Mouse (Mus musculus): ENCODE data around the gene Sqor.

Sqor gene

DNA sequence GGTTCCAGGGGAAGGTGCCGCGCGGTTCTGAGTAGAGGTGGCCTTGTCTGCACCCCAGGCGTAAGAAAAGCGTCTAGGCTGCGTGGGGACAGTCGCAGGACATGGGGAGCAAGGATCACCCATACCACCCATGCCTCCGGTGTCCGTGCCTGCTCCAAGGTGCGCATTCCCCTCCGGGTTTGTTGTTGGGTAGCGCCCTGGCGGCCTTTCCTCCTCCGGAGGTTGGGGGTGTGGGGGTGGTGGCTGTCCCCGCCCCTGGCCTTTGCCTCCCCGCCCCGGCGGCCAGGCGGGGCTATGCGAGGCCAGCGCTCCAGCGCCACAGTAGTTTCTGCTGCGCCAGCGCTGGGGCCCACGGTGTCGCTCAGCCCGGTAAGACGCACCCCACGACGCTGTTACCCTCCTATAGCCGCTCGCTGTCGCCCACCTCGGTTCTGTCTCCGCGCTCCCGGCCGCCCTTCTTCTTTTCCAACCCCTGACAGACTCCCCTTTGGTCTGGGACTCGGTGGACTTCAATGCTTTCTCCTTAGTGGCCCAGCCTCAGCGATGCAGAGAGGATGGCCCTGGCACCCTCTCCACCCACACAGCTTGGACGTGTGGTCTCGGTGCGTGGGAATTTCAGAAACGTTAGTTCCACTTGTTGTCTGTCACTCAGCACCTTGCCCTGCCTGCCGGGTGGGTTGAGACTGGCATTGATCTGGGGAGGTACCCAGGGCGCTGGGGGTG lies at the start of gene Sqor:
Sqor (plus strand) TSS at position 167 of the 723 bp plus-strand sequence.
- no peak for DNase-seq (ENCODE audit: low read depth, low spot score)

DNA sequence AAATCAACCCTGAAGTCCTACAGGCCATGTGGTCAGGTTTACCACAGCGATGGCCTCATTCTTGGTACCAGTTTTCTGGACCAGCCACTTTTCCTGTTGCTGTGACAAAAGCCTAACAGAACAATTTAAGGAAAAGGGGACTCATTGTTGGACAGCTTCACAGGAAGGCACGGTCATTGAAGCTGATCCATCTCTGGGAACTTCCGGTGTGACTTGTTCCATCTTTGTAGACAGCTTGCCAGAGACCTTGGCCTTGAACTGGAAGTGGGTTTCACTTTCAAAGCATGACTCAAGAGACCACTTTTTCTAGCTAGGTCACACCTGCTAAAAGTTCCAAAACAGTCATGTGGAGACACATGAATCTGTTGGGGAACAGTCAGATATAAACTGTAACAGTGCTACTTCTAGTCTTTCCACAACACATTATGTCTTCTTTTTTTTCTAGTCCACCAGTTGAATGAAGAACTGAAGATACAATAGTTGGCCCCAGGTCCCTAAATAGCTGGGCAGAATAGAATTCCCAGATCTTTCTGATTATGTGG lies 48.7 kb upstream of the Sqor start:
- DNase-seq (ENCODE audit: low read depth, low spot score), result no peak

DNA sequence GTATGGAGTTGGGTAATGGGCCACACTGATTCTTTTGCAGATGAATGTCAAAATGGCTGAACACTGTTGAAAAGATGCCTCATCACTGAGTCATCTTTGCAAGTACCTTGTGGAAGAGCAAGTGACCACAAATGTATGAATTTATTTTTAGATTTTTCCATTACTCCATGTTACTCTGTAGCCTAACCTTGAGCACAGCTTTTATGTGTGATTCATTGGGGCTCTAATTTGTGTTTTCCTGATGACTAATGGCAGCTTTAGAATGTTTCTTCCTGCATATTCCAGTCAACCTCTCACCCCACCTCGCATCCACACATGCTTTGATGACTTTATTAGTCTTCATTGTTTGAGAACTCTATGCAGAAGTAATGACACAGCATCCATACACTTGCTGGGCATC lies 45.8 kb upstream of the Sqor start:
- DNase-seq (ENCODE audit: low read depth, low spot score), result no peak

DNA sequence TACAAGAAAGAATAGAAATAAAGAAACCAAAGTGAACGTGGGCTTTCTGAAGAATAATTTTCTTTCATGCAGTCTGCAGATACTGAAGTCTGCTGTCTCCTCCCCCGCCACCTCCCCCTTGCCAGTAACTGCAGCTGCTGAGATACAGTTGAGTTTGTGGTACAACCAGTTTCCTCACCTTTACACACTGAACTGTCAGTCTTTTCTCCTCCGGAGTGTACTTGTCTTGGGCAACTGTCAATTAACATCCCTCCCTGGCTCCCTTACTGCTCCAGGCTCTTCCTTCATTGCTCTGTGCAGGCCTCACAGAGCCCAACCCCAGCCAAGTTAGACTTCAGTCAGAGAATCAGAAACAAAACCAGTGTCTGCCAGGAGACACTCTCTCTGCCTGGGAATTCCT lies 44.5 kb upstream of the Sqor start:
- DNase-seq (ENCODE audit: low read depth, low spot score), result no peak

DNA sequence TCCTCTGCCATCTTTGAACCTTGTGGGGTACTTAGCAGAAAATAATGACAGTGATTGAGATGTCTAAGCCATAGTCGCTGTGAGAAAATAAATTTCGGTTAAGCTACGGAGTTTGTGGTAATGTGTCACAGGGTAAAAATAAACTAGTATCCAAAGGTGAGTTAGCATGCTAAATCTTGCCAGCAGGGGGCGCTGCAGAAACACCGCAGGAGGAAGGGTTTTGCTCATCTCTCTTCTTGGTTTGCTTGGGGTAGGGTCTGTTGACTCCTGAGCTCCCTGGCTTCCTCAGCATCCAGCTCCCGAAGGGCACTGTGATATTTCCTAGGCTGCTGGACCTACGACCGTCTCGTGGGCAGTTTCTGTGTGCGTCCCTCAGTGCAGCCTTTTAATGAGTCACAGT lies 39.4 kb upstream of the Sqor start:
- DNase-seq (ENCODE audit: low read depth, low spot score), result no peak

DNA sequence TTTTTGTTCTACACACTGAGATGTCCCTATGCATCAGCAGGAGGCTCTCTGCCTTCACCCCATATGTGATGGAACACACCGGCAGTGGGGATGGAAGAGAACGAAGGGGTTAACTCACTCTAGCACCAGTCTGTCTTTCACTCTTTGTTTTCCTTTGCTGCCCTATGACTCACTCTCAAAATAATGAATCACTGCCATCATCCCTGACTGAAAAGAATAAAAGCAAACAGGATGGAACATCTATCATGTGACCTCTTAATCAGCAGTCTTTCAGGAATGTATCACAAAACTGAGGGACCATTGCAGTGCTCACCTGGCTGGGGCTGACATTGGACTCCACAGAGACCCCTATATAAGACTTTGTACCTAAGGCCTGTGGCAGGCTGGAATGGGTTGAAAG lies 33.6 kb upstream of the Sqor start:
- no peak for DNase-seq (ENCODE audit: low read depth, low spot score)

DNA sequence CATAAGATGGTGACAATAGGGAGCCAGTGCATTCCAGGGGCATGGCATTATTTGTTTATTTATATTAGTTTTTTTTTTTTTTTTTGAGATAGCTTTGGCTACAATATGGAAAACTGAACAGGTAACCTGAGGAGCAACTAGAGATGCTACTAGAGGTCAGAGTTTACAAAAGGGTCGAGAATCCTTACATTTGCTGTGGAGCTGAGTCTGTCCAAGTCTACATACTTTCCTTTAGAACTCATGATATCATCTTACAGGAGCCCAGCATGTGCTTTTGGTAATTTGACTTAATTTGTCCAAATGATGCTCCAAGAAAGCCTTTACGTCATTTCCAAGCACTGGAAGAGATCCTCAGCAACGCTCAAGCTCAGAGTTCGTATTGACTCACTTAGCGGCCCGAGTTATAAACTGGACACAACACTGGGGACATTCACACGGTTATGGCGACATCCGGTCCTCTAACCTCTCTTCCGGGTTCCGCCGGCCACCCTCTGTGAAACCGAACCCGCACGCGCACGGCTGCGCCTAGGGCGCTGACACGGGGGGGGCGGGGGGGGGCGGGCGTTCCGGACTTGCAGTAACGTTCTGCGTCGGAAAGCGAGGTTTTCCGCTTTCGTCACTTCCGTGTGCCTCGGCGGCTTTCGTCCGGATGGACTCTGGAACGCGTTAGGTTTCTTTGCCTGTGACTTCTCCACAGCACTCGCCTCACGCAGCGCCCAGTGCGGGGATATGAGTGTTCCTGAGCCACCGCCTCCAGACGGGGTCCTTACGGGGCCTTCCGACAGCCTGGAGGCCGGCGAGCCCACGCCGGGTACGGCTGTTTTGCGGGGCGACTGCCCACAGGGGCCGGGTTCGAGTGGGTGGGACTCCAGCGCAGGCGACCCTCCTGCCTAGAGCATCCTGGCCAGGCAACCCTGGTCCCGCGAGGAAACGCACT lies 26.9 kb upstream of the Sqor start, which contains the start of gene Bloc1s6:
Bloc1s6 (plus strand) TSS at position 610 of the 937 bp plus-strand sequence.
- peak; percentile 95 for DNase-seq (ENCODE audit: low read depth, low spot score)

DNA sequence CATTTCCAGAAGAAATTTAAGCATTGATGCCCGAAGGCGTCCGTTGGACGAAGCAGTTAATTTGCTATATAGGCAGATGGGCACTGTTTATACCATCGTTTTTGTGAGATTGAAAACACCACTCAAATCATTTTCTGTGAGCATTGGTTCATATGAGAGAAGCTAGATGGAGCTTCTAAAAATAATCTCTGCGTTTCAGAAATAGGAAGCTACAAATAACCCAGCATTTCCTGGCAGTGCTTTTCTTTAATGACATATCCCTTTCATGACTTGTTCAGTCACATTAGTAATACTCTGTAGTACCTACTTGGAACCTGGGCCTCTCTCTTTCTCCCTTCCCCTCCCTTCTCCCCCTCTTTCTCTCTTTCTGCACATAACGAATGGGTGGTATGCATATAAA lies 26.0 kb upstream of the Sqor start:
- peak; percentile 22 for DNase-seq (ENCODE audit: low read depth, low spot score)

DNA sequence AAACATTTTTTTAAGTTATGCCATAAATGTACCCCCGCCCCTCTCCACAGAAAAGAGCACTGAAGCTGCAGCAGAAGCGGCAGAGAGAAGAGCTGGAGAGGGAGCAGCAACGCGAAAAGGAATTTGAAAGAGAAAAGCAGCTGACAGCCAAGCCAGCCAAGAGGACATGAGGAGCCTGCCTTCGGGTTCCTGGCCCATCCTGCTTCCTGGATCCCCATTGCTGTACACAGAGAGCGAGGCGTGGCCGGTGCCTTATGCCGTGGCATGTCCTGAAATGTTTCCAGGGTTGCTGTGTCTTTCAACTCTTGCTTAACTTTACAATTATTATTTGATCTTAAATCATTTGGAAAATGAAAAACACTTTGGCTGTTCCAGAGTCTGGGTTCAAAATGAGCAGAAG lies 18.6 kb upstream of the Sqor start:
- no peak for DNase-seq (ENCODE audit: low read depth, low spot score)

DNA sequence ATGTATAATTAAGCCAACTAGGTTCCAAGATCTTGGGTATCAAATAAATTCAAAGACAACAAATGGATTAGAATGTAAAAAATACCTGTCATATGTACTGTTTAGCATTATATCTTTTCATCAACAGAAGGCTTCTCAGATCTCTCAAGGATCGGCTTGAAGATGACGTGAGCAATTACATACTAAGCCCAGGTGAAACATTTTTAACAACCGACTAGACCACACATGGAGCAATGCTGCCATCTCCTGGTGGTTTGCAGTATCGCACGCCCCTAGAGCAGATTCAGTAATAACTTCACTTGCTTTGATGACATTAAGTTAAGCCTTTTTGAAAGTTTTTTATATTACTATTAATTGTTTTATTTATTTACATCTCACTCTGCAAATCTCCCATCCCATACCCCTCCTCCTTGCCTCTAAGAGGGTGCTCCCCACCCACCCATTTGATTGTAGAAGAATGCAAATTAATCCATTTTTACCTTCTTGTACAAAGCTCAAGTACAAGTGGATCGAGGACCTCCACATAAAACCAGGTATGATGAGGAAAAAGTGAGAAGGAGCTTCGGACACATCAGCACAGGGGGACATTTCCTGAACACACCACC lies 11.2 kb upstream of the Sqor start:
- peak; percentile 47 for DNase-seq (ENCODE audit: low read depth, low spot score)

DNA sequence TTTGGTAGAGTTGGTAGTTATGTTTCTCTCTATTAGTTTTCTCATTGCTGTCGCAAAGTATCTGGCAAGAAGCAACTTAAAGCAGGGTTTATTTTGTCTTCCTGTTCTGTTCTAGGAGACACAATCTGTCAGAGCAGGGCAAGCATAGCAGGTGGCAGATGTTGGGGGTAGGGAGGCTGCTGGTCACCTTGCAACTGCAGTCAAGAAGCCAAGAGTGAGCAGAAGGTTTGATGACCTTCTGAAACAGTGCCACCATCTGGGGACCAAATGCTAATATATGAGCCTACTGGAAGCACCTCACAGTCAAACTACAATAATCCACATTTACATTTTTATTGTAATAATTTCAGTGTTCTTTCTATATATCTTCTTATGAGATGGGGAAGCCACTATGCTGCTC lies 5.2 kb upstream of the Sqor start:
- DNase-seq (ENCODE audit: low read depth, low spot score), result no peak

DNA sequence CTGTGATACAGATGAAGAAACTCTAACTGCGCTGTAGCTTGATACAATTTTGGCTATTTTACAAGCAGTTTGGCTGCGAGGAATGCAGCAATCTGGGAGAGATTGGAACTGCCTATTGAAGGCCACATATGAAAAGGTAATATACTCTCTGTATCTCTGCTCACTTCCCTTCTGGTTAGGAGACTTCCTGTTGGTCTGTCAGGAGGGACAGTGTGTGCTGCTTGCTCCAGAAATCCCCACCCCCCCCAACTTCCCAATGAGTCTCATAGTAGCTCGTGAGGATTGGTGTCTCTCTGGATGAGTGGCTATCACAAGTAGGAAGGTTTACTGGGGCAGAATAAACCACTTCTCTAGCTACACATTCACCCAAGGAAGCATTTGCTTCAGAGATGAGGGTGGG lies 2.0 kb upstream of the Sqor start:
- DNase-seq (ENCODE audit: low read depth, low spot score), result no peak

DNA sequence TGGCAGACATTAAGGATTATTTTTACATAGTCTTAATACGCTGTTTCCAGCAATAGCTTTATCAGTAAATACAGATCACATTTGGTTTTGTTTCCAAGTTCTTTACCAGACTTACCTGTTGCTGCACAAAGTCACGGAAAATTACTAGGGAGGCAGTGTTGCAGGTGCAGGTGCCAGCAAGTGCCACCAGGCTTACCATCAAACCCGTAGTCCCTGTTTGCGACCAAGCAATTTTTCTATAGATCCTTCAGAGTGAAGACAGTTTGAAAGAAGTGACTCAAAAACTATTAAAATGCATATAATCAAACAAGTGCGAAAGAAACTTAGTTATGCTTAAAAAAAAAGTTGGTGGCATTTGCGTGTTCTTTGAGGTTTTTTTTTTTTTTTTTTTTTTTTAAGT lies 511 bp upstream of the Sqor start:
- DNase-seq (ENCODE audit: low read depth, low spot score), result no peak

DNA sequence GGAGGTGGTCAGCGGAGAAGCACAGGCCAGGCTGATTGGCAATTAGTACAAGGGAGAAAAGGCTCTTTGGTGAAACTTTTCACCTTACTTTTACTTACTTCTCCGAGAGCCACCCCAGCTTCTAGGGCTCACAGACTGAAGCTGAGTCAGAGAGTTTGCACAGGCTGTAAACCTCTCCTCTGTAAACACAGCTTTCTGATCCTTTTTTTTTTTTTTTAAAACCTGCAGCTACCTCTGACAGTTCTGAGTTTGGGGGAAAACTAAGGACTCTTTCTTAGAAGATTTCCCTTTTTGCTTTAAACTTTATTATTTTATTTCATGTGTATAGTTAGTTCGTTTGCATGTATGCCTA lies 733 bp downstream of the Sqor start:
- DNase-seq (ENCODE audit: low read depth, low spot score), result no peak

DNA sequence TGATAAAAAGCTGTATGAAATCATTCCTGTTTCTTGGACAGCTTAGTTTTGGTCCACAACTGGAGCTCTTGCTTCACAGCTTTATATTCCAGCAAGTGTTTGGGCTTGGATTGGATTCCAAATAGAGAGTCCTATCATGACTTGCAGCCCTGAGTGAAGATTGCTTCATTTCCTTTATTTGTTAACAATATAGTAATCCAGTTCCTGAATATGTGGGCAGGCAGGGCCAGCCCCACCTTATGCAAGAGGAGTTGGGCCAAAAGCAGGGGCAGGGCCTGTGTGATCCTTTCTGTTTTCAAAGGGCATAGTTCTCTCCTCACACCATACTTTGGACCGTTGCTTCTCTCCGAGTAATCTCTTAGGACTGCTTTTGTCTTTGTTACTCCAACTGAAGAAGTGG lies 6.0 kb downstream of the Sqor start:
- no peak for DNase-seq (ENCODE audit: low read depth, low spot score)

DNA sequence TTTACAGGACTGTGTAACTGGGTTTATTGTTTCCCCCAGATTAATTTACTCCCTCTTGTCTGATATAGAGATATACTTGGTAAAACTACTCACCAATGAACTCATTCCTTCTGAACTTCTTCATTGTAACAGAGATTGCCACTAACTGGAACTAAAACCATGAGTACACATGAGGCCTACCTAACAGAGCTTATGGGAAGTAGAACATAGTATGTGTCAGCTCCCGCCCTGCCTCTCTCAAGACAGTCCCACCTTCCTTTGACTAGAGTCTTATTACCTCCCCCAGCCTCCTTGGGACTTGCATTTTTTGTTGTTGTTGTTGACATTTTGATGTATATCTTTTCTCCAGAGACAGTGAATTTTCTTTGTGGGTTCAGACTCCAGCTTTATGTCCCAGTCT lies 7.9 kb downstream of the Sqor start:
- no peak for DNase-seq (ENCODE audit: low read depth, low spot score)

DNA sequence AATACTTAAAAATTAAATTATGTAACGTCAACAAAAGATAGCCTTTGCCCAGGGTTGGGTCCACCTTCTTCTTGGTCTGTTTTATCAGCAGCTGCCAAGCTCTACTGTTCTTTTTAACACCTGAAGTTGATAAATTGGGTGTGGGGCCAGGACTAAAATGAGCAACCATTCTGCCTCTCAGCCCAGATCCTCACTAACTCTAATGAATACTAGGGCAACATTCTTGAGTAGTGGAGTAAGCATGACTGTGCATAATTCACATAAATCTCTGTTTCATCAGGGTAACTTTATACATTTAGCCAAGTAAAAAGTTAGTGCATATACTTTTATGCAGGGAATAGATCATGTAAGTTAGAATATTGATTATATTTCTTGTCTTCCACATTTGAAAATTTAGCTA lies 10.5 kb downstream of the Sqor start:
- DNase-seq (ENCODE audit: low read depth, low spot score), result no peak

DNA sequence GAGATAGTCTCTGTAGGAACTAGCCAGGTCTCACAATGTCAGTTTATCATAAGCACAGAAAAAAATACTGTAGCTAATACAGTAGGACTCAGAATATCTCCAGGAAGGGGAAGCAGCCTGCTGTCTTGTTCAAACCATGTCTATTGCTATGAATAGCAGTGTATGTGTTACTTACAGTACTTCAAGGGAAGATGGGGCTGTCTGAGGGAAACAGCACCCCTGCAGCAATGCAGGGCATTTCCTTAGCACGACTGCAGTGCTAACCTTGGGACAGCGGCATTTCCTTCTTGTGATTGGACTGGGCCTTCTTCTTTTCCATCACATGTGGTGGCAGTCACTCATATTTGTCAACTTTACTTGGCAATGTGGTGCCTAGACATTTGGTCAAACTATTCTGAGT lies 11.8 kb downstream of the Sqor start:
- no peak for DNase-seq (ENCODE audit: low read depth, low spot score)

DNA sequence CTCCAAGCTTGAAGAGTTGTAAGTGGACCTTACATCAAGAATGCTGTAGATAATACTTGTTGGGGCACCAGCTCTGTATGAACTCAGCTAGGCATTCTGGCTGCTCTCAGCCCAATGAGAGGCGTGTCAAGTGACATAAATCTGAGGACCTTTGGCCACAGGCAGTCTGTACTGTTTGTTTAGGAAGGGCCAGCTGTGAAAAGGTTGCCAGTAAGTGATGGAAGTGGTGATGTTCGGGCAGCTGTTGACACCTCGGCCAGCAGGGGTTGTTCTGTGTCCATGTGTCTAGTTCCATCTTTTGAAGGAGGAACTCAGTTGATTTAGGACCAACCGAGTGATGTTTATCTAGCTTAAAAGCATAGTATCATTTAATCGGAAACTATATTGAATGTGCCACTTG lies 14.9 kb downstream of the Sqor start:
- DNase-seq (ENCODE audit: low read depth, low spot score), result no peak

DNA sequence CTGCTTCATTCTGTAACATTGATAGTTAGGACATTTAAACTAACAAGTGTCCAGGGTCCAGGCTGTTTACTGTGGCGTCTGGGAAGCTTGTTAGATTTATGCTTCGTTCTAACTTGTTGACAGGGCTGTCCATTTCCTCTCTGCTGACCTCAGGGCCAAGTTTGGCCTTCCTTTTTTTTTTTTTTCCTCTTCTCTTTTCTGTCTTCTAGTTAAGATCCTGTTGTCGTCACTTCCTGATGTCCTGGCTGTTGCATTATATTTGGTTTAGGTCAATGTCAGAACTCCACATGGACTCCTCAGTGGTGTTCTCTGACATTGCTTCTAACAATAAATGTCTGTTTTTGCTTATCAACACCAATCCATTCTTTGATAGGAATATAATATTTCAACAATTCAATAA lies 15.4 kb downstream of the Sqor start:
- DNase-seq (ENCODE audit: low read depth, low spot score), result no peak

DNA sequence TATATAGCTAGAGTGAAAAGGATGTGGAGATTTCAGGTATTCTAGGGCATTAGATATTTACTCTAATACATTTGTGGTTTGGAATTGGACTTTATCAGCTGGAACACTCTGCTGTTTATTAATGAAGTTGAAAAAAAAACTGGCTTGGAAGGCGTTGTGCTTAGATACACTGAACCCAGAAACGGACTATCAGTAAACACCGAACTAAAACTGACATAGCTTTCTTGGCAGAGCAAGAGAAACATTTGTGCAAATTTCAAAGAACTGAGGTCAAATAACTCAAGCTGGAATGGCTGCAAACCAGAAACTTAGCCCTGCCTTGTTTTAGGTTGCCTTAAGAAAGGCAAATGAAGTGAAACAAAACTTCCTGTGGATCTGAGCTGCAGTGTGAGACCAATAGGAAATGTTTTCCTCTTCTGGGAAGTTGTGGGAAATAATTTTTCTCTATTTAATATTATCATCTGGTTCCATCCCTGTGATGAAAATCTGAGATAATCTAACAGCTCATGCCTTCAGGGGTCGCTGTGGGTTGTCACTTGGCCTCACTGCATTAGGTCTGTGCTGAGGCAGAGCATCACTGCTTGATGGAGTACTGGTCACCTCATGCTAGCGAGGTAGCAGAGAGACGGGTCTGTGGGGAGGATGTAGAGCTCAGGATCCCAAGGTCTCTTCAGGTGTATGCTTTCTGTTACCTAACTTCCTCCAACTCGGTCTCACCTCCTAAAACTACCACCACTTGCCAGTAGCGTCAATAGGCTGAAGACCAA lies 16.7 kb downstream of the Sqor start:
- DNase-seq (ENCODE audit: low read depth, low spot score), result no peak

DNA sequence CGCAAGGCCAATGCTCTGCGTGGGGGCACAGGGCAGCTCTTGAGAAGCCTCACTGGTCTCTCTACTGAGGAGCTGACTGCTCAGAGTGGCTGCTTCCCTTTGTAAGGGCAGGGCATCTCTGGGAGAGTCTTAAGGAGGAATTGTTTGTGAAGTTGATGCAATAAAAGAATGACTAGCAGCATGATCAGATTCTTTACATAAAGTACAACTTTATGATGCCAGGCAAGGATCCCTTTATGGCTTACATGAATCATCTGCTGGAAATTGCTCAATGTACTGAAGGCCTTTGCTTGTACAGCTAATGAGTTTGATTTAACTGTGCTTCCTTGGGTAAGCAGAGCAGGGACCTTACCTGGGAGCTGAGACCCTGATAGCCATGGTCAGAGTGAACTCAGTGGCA lies 18.7 kb downstream of the Sqor start:
- no peak for DNase-seq (ENCODE audit: low read depth, low spot score)
